Mouse (Mus musculus) left cerebral cortex, adult 2 months (tissue): ENCODE measurements around the gene Zfand5. TPM values are rescaled to one million over a fixed set of nuclear protein-coding genes. Genes with fewer than 3 reads are reported as not detected.
"Not testable (repeated sequence)": the region's sequence is repeated elsewhere in the genome, so short reads cannot be mapped to it uniquely, and the experiment has no call there.

ENCODE experiments used
- DNase-seq, 2 experiments: peaks; one replicate each; pipeline ENCODE4 v3.0.0; 2021 to 2022; ENCODE audit warnings: low spot score in 2 of 2, mixed read lengths in 1 of 2; ENCODE audit errors: extremely low spot score in 1 of 2
- H3K27ac ChIP-seq: fragments of 200-600 bp; 2 replicates; pipeline ENCODE4 v1.8.1; 2022
- H3K4me3 ChIP-seq: fragments of 200-600 bp; 2 replicates; pipeline ENCODE4 v1.8.1; 2022
- CTCF ChIP-seq: fragments of 200-600 bp; IDR thresholded peaks from 2 replicates; pipeline ENCODE4 v1.8.1; 2022; ENCODE audit warnings: antibody characterized with exemption, mild to moderate bottlenecking, moderate library complexity
- intact Hi-C: fragments of 180-260 bp; cut with DNase I; formaldehyde crosslinking; loops from one replicate; pipeline ENCODE4 v1.15.1; 2025
- long read RNA-seq, 2 experiments: library from polyadenylated mRNA; stranded (forward); transcript quantifications; one replicate each; pipeline ENCODE4 v2.0.0; 2021; ENCODE audit warnings: borderline mapping rate in 2 of 2
- total RNA-seq, 2 experiments: library from RNA; stranded (reverse); gene quantifications; 2 replicates each; pipeline ENCODE4 v1.2.3; 2021

Zfand5 gene
- total RNA-seq: 100 to 1,000 TPM; 150 to 171 TPM
- long read RNA-seq, experiment 1, full-length matches to known transcripts: 183 of 197 reads
- long read RNA-seq, experiment 1, partial matches to known transcripts: 1 of 197 reads
- long read RNA-seq, experiment 1, other reads (novel, unspliced or antisense): 13 of 197 reads
- long read RNA-seq, experiment 2, full-length matches to known transcripts: 120 of 136 reads
- long read RNA-seq, experiment 2, partial matches to known transcripts: 5 of 136 reads
- long read RNA-seq, experiment 2, other reads (novel, unspliced or antisense): 11 of 136 reads

DNA sequence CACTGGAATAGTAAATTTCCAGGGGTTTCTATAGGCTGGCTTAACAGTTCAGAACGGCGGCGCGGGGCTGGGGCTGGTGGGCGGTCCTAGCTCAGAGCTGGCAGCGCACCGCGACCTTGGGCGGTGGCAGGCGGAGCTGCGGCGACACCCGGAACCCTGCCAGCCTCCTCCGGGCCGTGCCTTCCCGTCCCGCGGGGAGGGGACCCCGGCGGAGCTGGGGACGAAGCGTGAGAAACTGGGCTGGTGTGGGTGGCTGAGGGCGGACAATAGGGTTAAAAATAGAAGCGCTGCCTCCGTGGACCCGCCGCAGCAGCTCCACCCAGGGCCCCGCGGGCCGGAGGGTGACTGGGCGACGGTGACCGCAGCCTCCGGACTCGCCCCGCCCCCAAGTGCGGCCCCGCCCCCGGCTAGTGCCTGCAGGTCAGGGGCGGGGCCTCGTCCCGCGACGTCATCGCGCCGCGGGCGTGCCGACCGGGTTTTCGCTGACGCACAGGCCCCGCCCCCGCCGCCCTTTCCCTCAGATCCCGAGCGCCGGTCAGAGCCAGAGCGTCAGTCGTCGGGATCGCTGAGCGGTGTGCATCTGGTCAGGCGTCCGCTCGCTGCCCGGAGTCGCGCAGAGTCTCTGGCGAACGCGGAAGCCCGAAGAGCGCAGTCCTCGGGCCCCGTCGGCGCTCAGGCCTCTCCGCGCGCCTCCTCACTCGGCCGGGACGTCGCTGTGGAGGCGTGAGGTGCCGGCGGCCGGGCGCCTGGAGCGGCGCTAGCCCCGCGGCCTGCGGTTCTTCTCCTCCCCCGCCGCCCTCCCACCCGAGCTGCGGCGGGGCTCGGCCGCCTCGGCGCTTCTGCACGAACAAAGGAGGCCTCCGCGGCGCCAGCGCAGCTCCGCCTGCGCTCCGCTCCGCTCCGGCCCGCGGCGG, at the start of gene Zfand5:
Zfand5 (plus strand) TSS at position 538 of the 914 bp plus-strand sequence.
- Histone ChIP-seq H3K4me3 (peak within 1 kb of the TSS; percentile 95), H3K27ac (peak within 1 kb of the TSS; percentile 95)
- intact Hi-C loops: loop anchor here (2.0 to 10.0 kb wide), 4 partner anchors 135 to 383 kb away; partner anchors contain the start of genes 1110059E24Rik, Abhd17b and Gda
- TF ChIP-seq CTCF: peak; percentile 1; the same call in 1 of the 2 replicates
- DNase-seq: peak; percentile 98 to 99

- H3K27ac ChIP-seq: no peak overlapping the region
- DNase-seq: peak; percentile 24 to 46
- TF ChIP-seq CTCF: no peak
- intact Hi-C loops: no loop called here
- H3K4me3 ChIP-seq: no peak overlapping the region
Measured at GRCm38 (mm10) chr19:21227131-21227530, 44.9 kb upstream of the Zfand5 start.

- TF ChIP-seq CTCF: no peak
- no peak for DNase-seq
- H3K27ac ChIP-seq: no peak overlapping the region
- intact Hi-C loops: no loop called here
- no peak overlapping the region for H3K4me3 ChIP-seq
Measured at GRCm38 (mm10) chr19:21227754-21228153, 44.3 kb upstream of the Zfand5 start.

GRCm38 (mm10) chr19:21248730-21249129, 23.3 kb upstream of the Zfand5 start:
- H3K27ac ChIP-seq, H3K4me3 ChIP-seq, intact Hi-C loops, DNase-seq: not testable (repeated sequence)

DNA sequence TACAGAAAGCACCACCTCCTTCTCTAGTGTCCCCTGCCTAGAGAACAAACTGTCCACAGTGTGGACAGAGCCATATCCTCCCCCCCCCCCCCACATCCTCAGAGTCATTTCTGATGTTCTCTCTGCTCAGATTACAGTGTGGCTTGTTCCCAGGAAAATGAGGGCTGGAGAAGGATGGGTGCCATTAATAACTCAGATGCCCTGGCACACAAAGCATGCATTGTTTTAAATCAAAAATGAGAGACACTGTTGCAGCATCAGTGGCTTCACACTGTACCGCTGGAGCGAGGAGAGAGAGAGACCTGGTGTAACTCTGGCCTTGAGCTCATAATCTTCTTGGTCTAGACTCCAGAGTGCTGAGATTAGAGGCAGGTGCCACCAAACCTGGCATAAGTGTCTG, 18.2 kb upstream of the Zfand5 start:
- DNase-seq: no peak
- intact Hi-C loops: no loop called here
- TF ChIP-seq CTCF: no peak
- Histone ChIP-seq H3K4me3 (no peak overlapping the region), H3K27ac (no peak overlapping the region)

- intact Hi-C loops: no loop called here
- DNase-seq: no peak
- Histone ChIP-seq H3K27ac (no peak overlapping the region), H3K4me3 (no peak overlapping the region)
- TF ChIP-seq CTCF: no peak
Measured at GRCm38 (mm10) chr19:21255920-21256319, 16.2 kb upstream of the Zfand5 start.

DNA sequence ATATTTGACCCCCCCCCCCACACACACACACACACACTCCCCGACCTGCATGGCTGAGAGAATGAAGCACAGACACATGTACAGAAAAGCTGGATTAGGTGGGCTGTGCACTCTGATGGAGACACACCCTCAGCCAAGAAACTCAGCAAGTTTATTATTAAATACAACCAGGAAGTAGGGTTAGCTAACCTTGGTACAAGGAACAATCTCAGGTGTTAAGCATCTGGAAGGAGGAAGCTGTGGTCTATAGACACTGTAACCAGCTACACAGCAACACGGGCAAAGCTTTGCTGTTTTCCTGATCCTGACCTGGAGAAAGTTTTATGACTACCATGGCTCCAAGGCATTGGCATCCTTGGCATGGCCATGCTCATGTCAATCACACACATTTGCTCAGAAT, 12.6 kb upstream of the Zfand5 start:
- Histone ChIP-seq H3K4me3 (no peak overlapping the region), H3K27ac (no peak overlapping the region)
- DNase-seq: no peak
- TF ChIP-seq CTCF: no peak
- intact Hi-C loops: no loop called here

DNA sequence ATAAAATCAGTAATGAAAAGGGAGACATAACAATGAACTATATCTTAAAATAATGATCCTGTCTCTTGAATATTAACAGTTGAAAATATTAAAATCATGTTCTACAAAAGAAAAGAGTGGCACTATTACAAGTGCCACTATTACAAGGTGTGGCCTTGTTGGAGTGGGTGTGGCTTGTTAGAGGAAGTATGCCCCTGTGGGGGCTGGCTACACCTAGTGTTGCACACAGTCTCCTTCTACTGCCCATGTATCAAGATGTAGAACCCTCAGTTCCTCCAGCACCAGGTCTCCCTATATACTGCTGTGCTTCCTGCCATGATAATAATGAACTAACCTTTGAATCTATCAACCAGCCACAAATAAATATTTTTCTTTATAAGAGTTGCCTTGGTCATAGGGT, 11.8 kb upstream of the Zfand5 start:
- DNase-seq: no peak
- Histone ChIP-seq H3K4me3 (no peak overlapping the region), H3K27ac (no peak overlapping the region)
- intact Hi-C loops: no loop called here
- TF ChIP-seq CTCF: no peak

DNA sequence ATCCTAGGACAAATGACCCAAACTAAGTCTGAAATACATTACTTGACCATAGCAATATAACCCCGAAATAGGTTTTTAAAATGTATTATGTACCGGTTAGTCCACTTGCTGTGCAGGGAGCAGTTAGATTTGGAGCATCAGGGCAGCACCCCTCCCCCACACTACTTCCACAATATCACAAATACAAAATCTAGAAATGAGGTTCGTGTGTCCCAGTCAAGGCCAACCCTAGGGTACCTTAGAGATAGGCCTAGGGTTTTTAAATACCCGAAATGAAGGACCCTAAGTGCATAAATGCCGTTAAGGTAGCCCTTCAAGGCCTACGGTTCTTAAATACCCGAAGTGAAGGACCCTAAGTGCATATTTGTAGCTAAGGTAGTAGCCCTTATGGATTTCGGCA, 892 bp upstream of the Zfand5 start:
- peak; percentile 9 to 14 for DNase-seq
- H3K27ac ChIP-seq: peak overlapping the region; percentile 95
- intact Hi-C loops: loop anchor here (5.0 to 10.0 kb wide), 3 partner anchors 134 to 384 kb away; partner anchors contain the start of genes 1110059E24Rik, Abhd17b and Gda
- peak overlapping the region; percentile 95 for H3K4me3 ChIP-seq
- no peak for TF ChIP-seq CTCF

DNA sequence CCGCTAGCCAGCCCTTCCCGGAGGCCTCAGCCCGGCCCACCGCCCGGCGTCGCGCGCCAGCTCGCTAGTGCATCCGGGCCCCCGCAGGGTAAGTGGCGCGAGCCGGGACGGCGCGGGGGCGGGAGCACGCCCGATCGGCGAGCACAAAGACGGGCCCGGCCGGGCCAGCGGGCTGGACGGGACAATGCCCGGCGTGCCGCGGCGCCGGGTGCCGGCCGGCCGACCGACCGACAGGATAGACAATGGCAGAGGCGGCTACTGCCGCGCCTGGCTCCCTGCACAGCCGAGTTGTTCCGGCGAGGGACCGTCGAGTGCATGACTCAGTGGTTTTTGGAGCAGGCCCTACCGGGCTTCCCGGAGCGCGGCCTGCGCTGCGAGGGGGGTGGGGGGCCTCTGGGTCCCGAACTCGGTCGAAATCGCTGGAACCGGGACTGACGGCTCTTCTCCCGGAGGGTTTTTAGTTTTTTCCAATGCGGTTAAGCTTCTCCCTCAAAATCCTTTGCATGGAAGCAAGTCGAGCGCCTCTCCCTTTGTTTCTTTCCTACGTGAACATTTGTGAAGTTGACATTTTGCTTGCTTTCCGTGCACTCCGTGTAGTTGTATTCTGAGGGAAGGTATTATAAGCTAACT, 692 bp downstream of the Zfand5 start:
- intact Hi-C loops: loop anchor here (2.0 to 10.0 kb wide), 4 partner anchors 135 to 382 kb away; partner anchors contain the start of genes 1110059E24Rik, Abhd17b and Gda
- Histone ChIP-seq H3K4me3 (peak overlapping the region; percentile 95), H3K27ac (peak overlapping the region; percentile 95)
- peak; percentile 75 to 76 for DNase-seq
- TF ChIP-seq CTCF: no peak

DNA sequence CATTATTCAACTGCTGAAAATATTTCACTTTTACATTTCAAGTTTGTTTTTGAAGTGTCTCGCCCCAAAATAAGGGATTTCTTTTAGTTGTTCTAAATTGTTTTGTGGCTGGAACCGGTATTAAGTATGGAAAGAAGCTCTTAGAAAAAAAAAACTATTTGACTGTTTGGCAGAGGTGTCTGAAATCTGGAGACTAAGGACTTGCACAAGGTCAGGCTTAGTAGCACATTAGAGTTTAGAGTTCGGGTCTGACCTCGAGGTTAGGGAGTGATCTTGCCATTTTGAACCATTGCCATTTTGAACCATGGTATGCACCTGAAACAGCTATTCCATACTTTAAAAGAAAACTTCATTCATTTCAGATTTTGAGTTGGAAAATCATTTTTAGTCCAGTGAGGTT, 1.4 kb downstream of the Zfand5 start:
- H3K27ac ChIP-seq: peak overlapping the region; percentile 95
- peak overlapping the region; percentile 95 for H3K4me3 ChIP-seq
- no peak for TF ChIP-seq CTCF
- DNase-seq: no peak
- intact Hi-C loops: loop anchor here (2.0 to 10.0 kb wide), 4 partner anchors 136 to 381 kb away; partner anchors contain the start of genes 1110059E24Rik, Abhd17b and Gda
